15 mouse cellular contexts compared by ENCODE assay signal in genomic region chr7:101617438-101618165, GRCm38 (mm10). TPM values are rescaled to one million over a fixed set of nuclear protein-coding genes. Genes with fewer than 3 reads are reported as not detected.
DNase-seq lines count a peak whose midpoint lies in the region; ATAC-seq and TF ChIP-seq lines count a peak whose summit lies in the region.
"Had no signal": no experiment of that assay in that cellular context is flagged by ENCODE, and none has a peak within 500 bp of the region (broad histone marks: within the 10 kb centered on the region; RNA-seq: fewer than 3 reads in every experiment).

No protein-coding gene starts in this region.

- no peaks in the 10 kb centered on the region for H3K9me3 ChIP-seq in heart, embryonic 10.5 days
- no peaks in the 10 kb centered on the region for H3K9me3 ChIP-seq in intestine, postnatal 0 days (ENCODE audit: control insufficient read depth)
- H3K9me3 ChIP-seq: heart, embryonic 15.5 days; liver, embryonic 12.5 days had no signal

- WGBS in heart, embryonic 10.5 days, result 64% methylated on average over 10 of the region's 10 CpGs
- WGBS in intestine, postnatal 0 days, result 82% methylated on average over 10 of the region's 10 CpGs

- TF ChIP-seq CTCF in intestine, postnatal 0 days (IDR thresholded peaks at IDR 0.05; ENCODE audit: low read depth), result no peak

- H3K4me3 ChIP-seq in heart, embryonic 10.5 days, result no peak overlapping the region
- H3K4me3 ChIP-seq in intestine, postnatal 0 days (ENCODE audit: low read depth, low read length), result no peak overlapping the region
- H3K4me3 ChIP-seq: heart, embryonic 15.5 days; liver, embryonic 12.5 days had no signal

- no peak overlapping the region for H3K27ac ChIP-seq in heart, embryonic 10.5 days
- no peak overlapping the region for H3K27ac ChIP-seq in intestine, postnatal 0 days (ENCODE audit: low read depth, low read length)
- H3K27ac ChIP-seq: heart, embryonic 15.5 days; liver, embryonic 12.5 days; macrophage had no signal

- no peak overlapping the region for H3K4me2 ChIP-seq in intestine, postnatal 0 days (replicated peaks; ENCODE audit: low read depth)
- H3K4me2 ChIP-seq: heart, embryonic 15.5 days; liver, embryonic 12.5 days had no signal

- no peaks in the 10 kb centered on the region for H3K27me3 ChIP-seq in heart, embryonic 10.5 days (ENCODE audit: insufficient read depth, poor library complexity, severe bottlenecking)
- H3K27me3 ChIP-seq in intestine, postnatal 0 days (replicated peaks; ENCODE audit: control insufficient read depth, insufficient read depth, low read length), result no peaks in the 10 kb centered on the region
- H3K27me3 ChIP-seq: heart, embryonic 15.5 days; liver, embryonic 12.5 days had no signal

- no peaks in the 10 kb centered on the region for H3K4me1 ChIP-seq in heart, embryonic 10.5 days
- H3K4me1 ChIP-seq in intestine, postnatal 0 days (replicated peaks; ENCODE audit: control insufficient read depth, insufficient read depth, low read length), result no peaks in the 10 kb centered on the region
- H3K4me1 ChIP-seq: liver, embryonic 12.5 days had no signal

- peak; percentile 74 for DNase-seq in heart, adult 11 months
- DNase-seq in heart, embryonic 10.5 days (ENCODE audit: low spot score), result no peak
- DNase-seq in frontal cortex, postnatal 25 days (ENCODE audit: low spot score in 2 of 2), result peak; percentile 23 to 59
- peak; percentile 38 to 39 for DNase-seq in layer of hippocampus, postnatal 25 days (ENCODE audit: extremely low spot score in 1 of 2, low spot score in 1 of 2)
- peak; percentile 20 for DNase-seq in right cerebral cortex, postnatal 14 days
- no peak for DNase-seq in lung, postnatal 4 days
- DNase-seq in gastrocnemius, adult 18-20 months (ENCODE audit: low spot score), result no peak
- DNase-seq: embryo, embryonic 11 days; gastrocnemius, postnatal 25 days; kidney, postnatal 25 days had no signal

- ATAC-seq in intestine, postnatal 0 days, result no peak
- ATAC-seq: liver, embryonic 12.5 days had no signal

- H3K36me3 ChIP-seq in heart, embryonic 10.5 days, result no peaks in the 10 kb centered on the region
- no peaks in the 10 kb centered on the region for H3K36me3 ChIP-seq in intestine, postnatal 0 days (ENCODE audit: control insufficient read depth, insufficient read depth)
- H3K36me3 ChIP-seq: heart, embryonic 15.5 days; liver, embryonic 12.5 days had no signal

- no peak overlapping the region for H3K9ac ChIP-seq in intestine, postnatal 0 days (ENCODE audit: low read depth, low read length)
- H3K9ac ChIP-seq: heart, embryonic 15.5 days; liver, embryonic 12.5 days had no signal

RNA-seq across cellular contexts. Expression of gene Art2b, which starts 32.2 kb away (rescaled TPM):
- polyA plus RNA-seq in heart, embryonic 10.5 days (2016; fragmentation: Nextera tagmentation; extraction: Ambion mirVana), result not detected in 2 replicates
- total RNA-seq in layer of hippocampus, postnatal 25 days (2021), result not detected
- 0.24 and 0.56 TPM in 2 replicates for polyA plus RNA-seq in intestine, postnatal 0 days (2015; fragmentation: Nextera tagmentation; extraction: Ambion mirVana)
- not detected for total RNA-seq in gastrocnemius, adult 18-20 months (2021)
- total RNA-seq: gastrocnemius, postnatal 25 days; MEL had no signal
- polyA plus RNA-seq: heart, embryonic 15.5 days had no signal

RNA-seq across cellular contexts. Expression of gene Clpb, which starts 45.8 kb away (rescaled TPM):
- 55.9 and 63.0 TPM in 2 replicates for polyA plus RNA-seq in heart, embryonic 10.5 days (2016; fragmentation: Nextera tagmentation; extraction: Ambion mirVana)
- total RNA-seq in layer of hippocampus, postnatal 25 days (2021), result 10 to 100 TPM; 55.1 to 56.1 TPM
- polyA plus RNA-seq in intestine, postnatal 0 days (2015; fragmentation: Nextera tagmentation; extraction: Ambion mirVana), result 14.3 and 14.9 TPM in 2 replicates
- 10 to 100 TPM; 65.6 to 68.6 TPM for total RNA-seq in gastrocnemius, adult 18-20 months (2021)

Comparison
In these comparisons a context has a peak if more than half of its experiments do, and no peak if none do; other contexts are left out.
1. DNase-seq: peak in heart, adult 11 months (single experiment), frontal cortex, postnatal 25 days (2 of 2), layer of hippocampus, postnatal 25 days (2 of 2) and right cerebral cortex, postnatal 14 days (single experiment); none in heart, embryonic 10.5 days (single experiment), lung, postnatal 4 days (0 of 2) and gastrocnemius, adult 18-20 months (single experiment).